Mouse (Mus musculus) hindbrain, embryonic 15.5 days (tissue): ENCODE data around the gene Mpdz. TPM values are rescaled to one million over a fixed set of nuclear protein-coding genes. Genes with fewer than 3 reads are reported as not detected.

Source experiments
- ATAC-seq: fragments of 200-750 bp; cut with Nextera tagmentation; 2 replicates; pipeline ENCODE4 v1.8.0; 2017; ENCODE audit warnings: low read depth, moderate number of reproducible peaks, moderate TSS enrichment; ENCODE audit not compliant: low FRiP score
- H3K27ac ChIP-seq: fragments of 300-500 bp; sonication (generic); replicated peaks from 2 replicates; pipeline ENCODE4 v1.5.1; 2015; ENCODE audit warnings: mild to moderate bottlenecking, inconsistent platforms
- H3K27me3 ChIP-seq: fragments of 300-500 bp; sonication (generic); 2 replicates; pipeline ENCODE4 v1.6.1; 2015; ENCODE audit warnings: control low read depth, inconsistent platforms
- H3K36me3 ChIP-seq: fragments of 300-500 bp; sonication (generic); 2 replicates; pipeline ENCODE4 v1.6.1; 2015; ENCODE audit warnings: control low read depth, inconsistent platforms
- H3K4me1 ChIP-seq: fragments of 300-500 bp; sonication (generic); replicated peaks from 2 replicates; pipeline ENCODE4 v1.6.1; 2015; ENCODE audit warnings: control low read depth, inconsistent platforms
- H3K4me2 ChIP-seq: fragments of 300-500 bp; sonication (generic); 2 replicates; pipeline ENCODE4 v1.6.1; 2015; ENCODE audit warnings: moderate library complexity, mild to moderate bottlenecking, inconsistent platforms
- H3K4me3 ChIP-seq: fragments of 300-500 bp; sonication (generic); 2 replicates; pipeline ENCODE4 v1.5.1; 2015; ENCODE audit warnings: mild to moderate bottlenecking, inconsistent platforms
- H3K9ac ChIP-seq: fragments of 300-500 bp; sonication (generic); 2 replicates; pipeline ENCODE4 v1.6.1; 2015; ENCODE audit warnings: inconsistent platforms
- H3K9me3 ChIP-seq: fragments of 300-500 bp; sonication (generic); 2 replicates; pipeline ENCODE4 v1.6.1; 2016; ENCODE audit warnings: control low read depth, inconsistent platforms
- WGBS: fragments of 180-500 bp; shearing (Covaris S2); methylation state at CpG from one replicate; pipeline ENCODE4 v1.1.7; 2015; 5-methylcytosine and 5-hydroxymethylcytosine counted together
- polyA plus RNA-seq: library from polyadenylated mRNA; unstranded; fragments of >200 nt; fragmentation: Nextera tagmentation; extraction: Ambion mirVana; gene quantifications from 2 replicates; pipeline ENCODE4 v1.2.1, GENCODE M21; 2015

Mpdz gene
- polyA plus RNA-seq, 1 experiment from 2014 or later = 13.4 TPM

DNA sequence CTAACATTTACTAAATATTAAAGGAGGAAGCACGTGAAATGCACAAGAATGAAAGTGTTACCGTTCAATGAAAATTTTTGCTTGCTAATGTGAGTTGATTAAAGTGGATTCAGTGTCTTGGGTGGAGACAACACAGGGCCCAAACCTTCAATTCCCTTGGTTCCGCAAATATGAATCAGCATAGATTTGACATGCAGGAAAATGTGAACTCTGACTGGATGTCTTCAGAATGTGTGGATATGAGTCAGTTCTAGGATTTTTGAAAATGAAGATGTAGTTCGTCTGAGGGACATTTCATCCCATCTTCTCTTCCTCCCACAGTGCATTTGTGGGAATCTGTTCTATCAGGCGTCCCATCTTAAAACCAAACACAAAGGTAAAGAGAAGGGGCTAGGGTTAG lies 951 bp upstream of the Mpdz start:
- Histone ChIP-seq H3K4me1 (peaks cover 4% of the 10 kb centered on the region), H3K9me3 (no peaks in the 10 kb centered on the region), H3K27ac (no peak overlapping the region), H3K4me2 (no peak overlapping the region), H3K9ac (no peak overlapping the region), H3K27me3 (peaks cover 4% of the 10 kb centered on the region; the same call in 1 of the 2 replicates), H3K4me3 (no peak overlapping the region), H3K36me3 (no peaks in the 10 kb centered on the region)
- ATAC-seq = no peak
- 89% methylated on average over 5 of the region's 5 CpGs for WGBS

DNA sequence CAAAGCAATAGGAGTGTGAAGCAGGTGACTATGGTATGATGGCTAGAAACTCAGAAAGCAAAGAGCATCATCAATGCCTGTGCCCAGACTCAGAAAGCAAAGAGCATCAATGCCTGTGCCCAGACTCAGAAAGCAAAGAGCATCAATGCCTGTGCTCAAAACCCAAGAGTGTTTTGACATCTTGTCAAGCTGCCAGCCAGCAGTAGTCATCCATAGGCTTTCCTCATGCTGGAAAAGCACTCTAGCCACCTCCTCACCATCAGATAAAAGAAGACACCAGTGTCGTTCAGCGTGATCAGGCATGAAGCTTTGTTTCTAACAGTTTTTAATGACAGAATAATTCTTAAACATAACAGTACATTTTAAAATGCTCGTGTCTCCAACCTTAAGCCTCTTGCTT lies 8.7 kb downstream of the Mpdz start:
- no peak overlapping the region for H3K4me3 ChIP-seq
- H3K9me3 ChIP-seq = no peaks in the 10 kb centered on the region
- ATAC-seq = no peak
- no peak overlapping the region for H3K4me2 ChIP-seq
- 94% methylated on average over 3 of the region's 3 CpGs for WGBS
- no peaks in the 10 kb centered on the region for H3K4me1 ChIP-seq
- H3K27ac ChIP-seq = no peak overlapping the region
- H3K36me3 ChIP-seq = no peaks in the 10 kb centered on the region
- no peak overlapping the region for H3K9ac ChIP-seq
- no peaks in the 10 kb centered on the region for H3K27me3 ChIP-seq

DNA sequence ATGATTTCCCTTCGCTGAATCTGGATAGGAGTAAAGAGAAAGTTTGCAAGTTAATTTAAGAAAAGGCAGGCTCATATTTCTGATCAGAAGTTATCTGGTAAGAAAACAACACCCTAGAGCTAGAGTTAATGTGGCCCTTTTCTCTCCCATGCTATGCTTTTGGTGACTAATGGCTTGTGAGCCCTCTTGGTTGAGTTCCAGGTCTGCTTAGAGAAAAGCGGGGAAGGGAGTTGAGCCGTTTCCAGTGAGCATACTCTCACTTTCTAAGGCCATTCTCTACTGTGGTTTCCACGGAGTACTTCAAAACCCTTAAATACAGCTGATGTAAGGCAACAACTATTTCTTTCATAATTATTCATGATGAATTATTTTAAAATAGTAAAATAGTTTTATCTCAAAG lies 11.8 kb downstream of the Mpdz start:
- no peak overlapping the region for H3K27ac ChIP-seq
- H3K36me3 ChIP-seq = no peaks in the 10 kb centered on the region
- no peak overlapping the region for H3K9ac ChIP-seq
- H3K4me2 ChIP-seq = no peak overlapping the region
- WGBS = 83% methylated on average over 4 of the region's 4 CpGs
- H3K4me3 ChIP-seq = no peak overlapping the region
- ATAC-seq = no peak
- H3K9me3 ChIP-seq = no peaks in the 10 kb centered on the region
- H3K4me1 ChIP-seq = no peaks in the 10 kb centered on the region
- H3K27me3 ChIP-seq = no peaks in the 10 kb centered on the region

DNA sequence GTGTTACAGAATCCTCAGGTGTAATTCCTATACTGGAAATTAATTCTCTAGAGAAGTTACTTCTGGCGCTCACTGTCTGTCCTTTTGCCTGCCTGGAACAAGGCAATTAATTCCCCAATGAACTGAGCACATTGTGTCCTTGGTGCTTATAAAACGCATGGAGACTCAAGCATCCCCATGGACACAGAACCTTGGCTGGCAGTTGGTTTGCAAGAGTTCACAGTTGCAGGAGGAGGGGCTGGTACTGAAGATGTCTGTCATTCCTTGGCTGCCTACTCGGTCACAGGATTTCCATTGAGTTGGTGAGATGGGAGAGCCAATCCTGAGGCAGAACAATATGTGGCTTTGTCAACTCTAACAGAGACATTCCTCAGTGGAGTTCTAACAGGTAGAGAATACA lies 12.5 kb downstream of the Mpdz start:
- Histone ChIP-seq H3K36me3 (no peaks in the 10 kb centered on the region), H3K4me3 (no peak overlapping the region), H3K27me3 (no peaks in the 10 kb centered on the region), H3K4me1 (no peaks in the 10 kb centered on the region), H3K27ac (no peak overlapping the region), H3K4me2 (no peak overlapping the region), H3K9me3 (no peaks in the 10 kb centered on the region), H3K9ac (no peak overlapping the region)
- no peak for ATAC-seq
- WGBS = 63% methylated on average over 3 of the region's 3 CpGs

DNA sequence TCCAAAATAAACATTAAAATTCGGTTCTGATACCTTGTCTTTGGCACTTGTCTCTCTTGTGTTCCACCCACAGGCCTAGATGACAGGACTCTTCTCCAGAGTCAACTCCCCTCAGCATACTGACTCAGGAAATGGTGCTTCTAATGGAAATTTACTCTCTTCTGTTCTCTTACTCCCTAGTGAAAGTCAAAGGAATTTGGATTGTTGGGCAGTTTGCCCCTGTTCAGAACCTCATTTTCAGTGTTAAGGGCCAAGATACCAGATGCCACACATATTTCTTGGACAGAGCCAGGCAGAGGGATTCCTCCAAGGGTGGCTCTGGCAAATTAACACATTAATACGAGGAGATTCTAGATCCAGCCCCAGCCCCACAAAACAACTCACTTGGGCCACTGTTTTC lies 12.9 kb downstream of the Mpdz start:
- WGBS = 75% methylated on average over 2 of the region's 2 CpGs
- ATAC-seq = no peak
- no peaks in the 10 kb centered on the region for H3K9me3 ChIP-seq
- no peak overlapping the region for H3K4me2 ChIP-seq
- H3K4me3 ChIP-seq = no peak overlapping the region
- no peaks in the 10 kb centered on the region for H3K4me1 ChIP-seq
- no peaks in the 10 kb centered on the region for H3K27me3 ChIP-seq
- H3K36me3 ChIP-seq = no peaks in the 10 kb centered on the region
- no peak overlapping the region for H3K27ac ChIP-seq
- H3K9ac ChIP-seq = no peak overlapping the region

DNA sequence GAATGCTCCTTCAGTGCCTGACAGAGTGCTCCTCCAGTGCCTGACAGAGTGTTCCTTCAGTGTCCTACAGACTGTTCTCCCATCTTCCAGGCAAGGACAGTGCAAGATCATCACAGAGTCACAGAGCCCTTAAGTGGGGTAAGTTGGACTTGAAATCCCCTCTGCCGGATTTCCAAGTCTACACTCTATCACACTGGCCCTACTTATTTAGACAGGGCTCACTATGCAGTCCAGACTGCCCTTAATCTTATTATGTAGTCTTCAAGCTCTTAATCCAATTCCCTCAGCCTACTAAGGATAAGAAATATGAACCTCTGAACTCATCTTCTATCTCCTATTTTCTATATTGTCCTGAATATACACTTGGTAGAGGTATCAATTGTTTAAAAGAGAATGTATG lies 19.1 kb downstream of the Mpdz start:
- no peak for ATAC-seq
- 86% methylated on average over 1 of the region's 1 CpGs for WGBS
- H3K27me3 ChIP-seq = no peaks in the 10 kb centered on the region

DNA sequence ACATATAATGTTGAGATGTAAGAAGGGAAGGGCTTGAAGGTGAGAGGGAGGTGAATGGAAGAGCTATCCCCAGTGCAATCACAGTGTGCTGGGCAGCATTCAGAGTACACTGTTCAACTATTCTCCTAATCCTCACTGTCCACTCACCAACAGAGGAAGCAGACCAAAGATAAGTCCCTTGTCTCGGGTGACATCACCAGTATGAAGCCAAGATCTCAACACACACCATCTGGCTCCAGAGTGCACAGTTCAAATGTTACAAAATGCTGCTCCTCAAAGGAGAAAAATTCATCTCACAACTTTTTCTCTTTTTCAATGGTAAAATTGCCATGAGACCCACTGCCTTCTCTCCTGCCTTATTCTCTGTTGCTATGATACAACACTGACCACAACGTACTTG lies 21.0 kb downstream of the Mpdz start:
- WGBS = 63% methylated on average over 2 of the region's 2 CpGs
- no peaks in the 10 kb centered on the region for H3K36me3 ChIP-seq
- H3K27me3 ChIP-seq = no peaks in the 10 kb centered on the region
- no peak overlapping the region for H3K27ac ChIP-seq
- H3K4me1 ChIP-seq = no peaks in the 10 kb centered on the region
- ATAC-seq = no peak
- no peaks in the 10 kb centered on the region for H3K9me3 ChIP-seq
- H3K9ac ChIP-seq = no peak overlapping the region
- no peak overlapping the region for H3K4me3 ChIP-seq
- H3K4me2 ChIP-seq = no peak overlapping the region

More for the DNA sequence above, 19.1 kb downstream of the Mpdz start:
- Histone ChIP-seq H3K27ac (no peak overlapping the region), H3K4me1 (no peaks in the 10 kb centered on the region), H3K9ac (no peak overlapping the region), H3K4me3 (no peak overlapping the region), H3K4me2 (no peak overlapping the region), H3K36me3 (no peaks in the 10 kb centered on the region), H3K9me3 (no peaks in the 10 kb centered on the region)

DNA sequence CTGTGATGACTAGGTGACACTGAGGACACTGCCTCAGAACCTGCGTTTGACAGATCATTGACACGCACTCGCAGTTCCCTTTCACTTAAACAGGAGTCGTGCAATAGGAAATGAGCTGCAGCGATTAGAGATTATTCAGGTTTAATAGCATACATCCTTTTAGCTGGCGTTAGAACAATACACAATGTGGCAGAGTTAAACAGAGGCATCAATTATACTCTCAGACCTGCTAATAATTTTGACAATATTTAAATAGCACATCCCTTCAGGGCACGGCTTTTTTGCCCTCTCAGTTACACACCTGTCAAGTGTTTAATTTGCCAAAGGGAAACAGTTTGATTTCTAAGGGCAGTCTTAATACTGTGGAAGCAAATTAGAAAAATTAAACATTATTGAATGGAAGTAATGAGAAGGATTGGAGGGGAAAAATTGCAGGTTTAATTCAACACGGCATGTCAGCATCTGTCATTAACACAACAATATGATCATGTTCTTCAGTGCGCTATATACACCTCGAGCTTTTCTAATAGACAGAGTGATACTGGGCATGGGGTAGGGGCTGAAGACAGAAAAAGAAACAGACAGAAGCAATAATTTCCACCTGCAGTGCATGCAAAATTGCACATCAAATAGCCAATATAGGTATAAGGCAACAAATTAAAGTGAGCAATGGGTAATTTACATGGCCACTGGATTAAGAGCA lies 27.1 kb downstream of the Mpdz start:
- 0 out of 2 replicates have a peak overlapping the region, but pooled peaks have one; percentile 3 for H3K4me3 ChIP-seq
- H3K4me2 ChIP-seq = peak overlapping the region; percentile 42
- 41% methylated on average over 10 of the region's 10 CpGs for WGBS
- no peaks in the 10 kb centered on the region for H3K9me3 ChIP-seq
- 0 out of 2 replicates have a peak, but pooled peaks cover 6% of the 10 kb centered on the region for H3K4me1 ChIP-seq
- no peaks in the 10 kb centered on the region for H3K27me3 ChIP-seq
- no peaks in the 10 kb centered on the region for H3K36me3 ChIP-seq
- ATAC-seq = peak; percentile 59; the same call in 1 of the 2 replicates
- peak overlapping the region; percentile 13; the same call in 1 of the 2 replicates for H3K9ac ChIP-seq
- H3K27ac ChIP-seq = no peak overlapping the region

DNA sequence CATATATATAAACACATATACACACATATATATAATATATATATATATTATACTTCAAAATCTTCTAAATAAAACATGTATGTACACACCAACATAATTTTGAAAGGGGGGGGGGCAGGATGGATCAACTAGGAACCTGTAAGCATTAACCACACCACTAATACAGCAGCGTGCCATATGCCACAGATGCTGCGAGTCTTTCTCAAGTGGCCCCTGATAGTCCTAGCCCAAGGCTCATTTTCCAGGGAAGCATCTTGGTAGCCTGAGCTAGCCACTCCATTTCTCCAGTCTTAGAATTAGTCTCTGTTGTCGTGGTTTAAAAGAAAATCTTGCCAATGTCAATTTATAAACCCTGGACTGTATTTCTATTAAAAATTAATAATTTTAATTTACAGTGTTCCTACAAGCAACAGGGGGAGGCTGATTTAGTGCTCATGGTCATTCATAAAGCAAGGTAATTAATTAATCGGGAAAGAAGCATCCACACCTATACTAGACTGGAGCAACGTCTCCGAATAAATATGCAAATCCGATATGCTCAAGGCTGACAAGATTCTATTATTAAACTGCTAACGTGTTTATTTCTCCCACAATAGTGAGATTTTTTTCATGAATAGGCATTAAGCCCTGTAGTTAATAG lies 27.8 kb downstream of the Mpdz start:
- no peaks in the 10 kb centered on the region for H3K9me3 ChIP-seq
- H3K36me3 ChIP-seq = no peaks in the 10 kb centered on the region
- peak overlapping the region; percentile 13; the same call in 1 of the 2 replicates for H3K9ac ChIP-seq
- H3K4me1 ChIP-seq = 0 out of 2 replicates have a peak, but pooled peaks cover 6% of the 10 kb centered on the region
- 0 out of 2 replicates have a peak overlapping the region, but pooled peaks have one; percentile 3 for H3K4me3 ChIP-seq
- H3K27me3 ChIP-seq = no peaks in the 10 kb centered on the region
- peak overlapping the region; percentile 42 for H3K4me2 ChIP-seq
- 0 out of 2 replicates have a peak, but pooled peaks have one; percentile 23 for ATAC-seq
- no peak overlapping the region for H3K27ac ChIP-seq
- WGBS = 56% methylated on average over 8 of the region's 8 CpGs

DNA sequence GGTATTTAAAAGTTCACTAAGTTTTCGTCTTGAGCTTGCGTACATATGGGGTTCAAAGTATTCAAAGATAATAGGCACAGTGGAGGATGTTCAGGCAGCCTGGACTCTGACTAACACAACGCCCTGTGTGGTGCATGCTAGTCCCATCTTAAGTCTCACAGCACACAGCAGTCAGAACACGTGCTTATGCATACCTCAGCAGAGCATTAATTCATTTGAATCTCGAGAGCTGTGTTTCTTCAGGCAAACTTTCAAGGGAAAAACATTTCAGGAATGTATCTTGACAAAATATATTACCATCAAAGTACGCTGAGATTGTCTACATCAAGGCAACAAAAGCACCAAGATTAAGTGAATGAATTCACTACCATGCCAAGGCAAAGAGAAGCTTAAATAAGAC lies 45.7 kb downstream of the Mpdz start:
- H3K27me3 ChIP-seq = no peaks in the 10 kb centered on the region
- WGBS = 88% methylated on average over 6 of the region's 6 CpGs
- no peak for ATAC-seq
- no peak overlapping the region for H3K4me2 ChIP-seq
- no peaks in the 10 kb centered on the region for H3K36me3 ChIP-seq
- H3K9me3 ChIP-seq = no peaks in the 10 kb centered on the region
- H3K4me1 ChIP-seq = no peaks in the 10 kb centered on the region
- H3K9ac ChIP-seq = no peak overlapping the region
- H3K27ac ChIP-seq = no peak overlapping the region
- no peak overlapping the region for H3K4me3 ChIP-seq

DNA sequence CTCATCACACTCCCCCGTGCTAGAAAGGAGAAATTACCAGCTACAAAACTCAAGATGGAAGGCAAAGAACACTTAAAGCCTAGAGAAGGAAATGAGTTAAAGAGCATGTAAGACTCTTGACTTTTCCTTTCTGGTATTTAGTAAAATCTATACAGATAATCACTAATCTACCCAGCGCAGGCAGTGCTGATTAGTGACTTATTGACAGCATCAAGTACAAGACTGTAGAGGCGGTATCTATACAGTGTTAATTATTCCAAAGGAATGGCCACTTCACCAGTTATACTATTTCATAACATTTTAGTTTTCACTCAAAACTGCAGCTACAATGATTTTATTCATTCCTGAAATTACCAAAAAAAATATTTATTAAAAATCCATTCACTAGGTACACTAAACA lies 49.7 kb downstream of the Mpdz start:
- Histone ChIP-seq H3K9ac (no peak overlapping the region), H3K36me3 (no peaks in the 10 kb centered on the region), H3K4me2 (no peak overlapping the region), H3K27ac (no peak overlapping the region), H3K4me3 (no peak overlapping the region), H3K9me3 (no peaks in the 10 kb centered on the region), H3K4me1 (no peaks in the 10 kb centered on the region), H3K27me3 (no peaks in the 10 kb centered on the region)
- WGBS = 87% methylated on average over 3 of the region's 3 CpGs
- ATAC-seq = no peak

DNA sequence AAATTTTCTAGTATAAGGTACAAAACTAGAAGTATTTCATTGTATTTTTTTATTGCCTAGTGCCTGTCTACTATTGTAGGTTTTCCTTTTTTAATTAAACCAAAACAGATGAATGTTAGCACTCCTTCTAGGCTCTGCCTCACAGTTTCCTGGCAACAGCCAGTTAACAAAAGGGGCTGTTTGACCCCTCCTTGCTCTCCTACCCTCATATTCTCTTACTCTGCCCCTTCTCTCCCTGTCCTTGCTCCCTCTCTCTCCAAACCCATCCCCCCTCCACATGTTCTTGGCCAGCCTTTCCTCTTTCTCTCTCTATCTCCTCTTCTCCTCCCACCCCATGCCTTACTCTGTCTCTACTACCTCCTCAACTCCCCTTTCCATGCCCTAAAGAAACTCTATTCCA lies 53.4 kb downstream of the Mpdz start:
- Histone ChIP-seq H3K27ac (no peak overlapping the region), H3K9ac (no peak overlapping the region), H3K36me3 (no peaks in the 10 kb centered on the region), H3K27me3 (no peaks in the 10 kb centered on the region), H3K4me3 (no peak overlapping the region), H3K9me3 (no peaks in the 10 kb centered on the region), H3K4me1 (no peaks in the 10 kb centered on the region), H3K4me2 (no peak overlapping the region)
- ATAC-seq = no peak
